Comparison of ENCODE assay signal across 24 mouse cellular contexts in the genomic region with DNA sequence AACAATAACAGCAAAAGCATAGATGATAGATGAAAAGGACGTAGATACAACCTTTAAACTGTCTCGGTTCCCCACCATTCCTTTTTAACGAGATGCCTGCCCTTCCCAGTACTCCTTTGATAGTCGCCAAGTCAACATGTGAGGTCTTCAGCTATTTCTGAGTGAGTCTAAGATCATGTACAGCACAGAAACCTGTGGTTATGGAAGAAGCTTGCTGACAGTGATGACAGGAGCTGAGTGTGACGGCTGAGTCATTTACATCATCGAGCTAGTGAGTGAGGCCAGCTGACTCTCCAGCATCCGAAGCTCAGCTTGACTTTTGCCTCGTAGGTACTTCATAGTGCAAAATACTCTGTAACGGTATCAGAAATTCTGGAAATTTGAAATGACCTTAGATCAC.
A peak's percentile ranks its signal among the peaks of the same experiment; 100 is the strongest.
DNase-seq lines count a peak whose midpoint lies in the region; ATAC-seq and TF ChIP-seq lines count a peak whose summit lies in the region.
"Had no signal": no experiment of that assay in that cellular context is flagged by ENCODE, and none has a peak within 500 bp of the region (broad histone marks: within the 10 kb centered on the region; RNA-seq: fewer than 3 reads in every experiment).

No protein-coding gene starts in this region.

- no peaks in the 10 kb centered on the region for H3K9me3 ChIP-seq in heart, embryonic 11.5 days (replicated peaks; ENCODE audit: control insufficient read depth, low read length)
- no peaks in the 10 kb centered on the region for H3K9me3 ChIP-seq in heart, embryonic 15.5 days (replicated peaks)
- no peaks in the 10 kb centered on the region for H3K9me3 ChIP-seq in intestine, postnatal 0 days (ENCODE audit: control insufficient read depth)
- H3K9me3 ChIP-seq: forebrain, embryonic 10.5 days; limb, embryonic 10.5 days; midbrain, embryonic 15.5 days; neural tube, embryonic 13.5 days had no signal

- no peak for DNase-seq in heart, adult 8-10 months (ENCODE audit: low spot score)
- DNase-seq in adrenal gland, postnatal 25 days: peak; percentile 16
- DNase-seq in left cerebral cortex, postnatal 10 days (ENCODE audit: extremely low spot score in 1 of 2, low spot score in 2 of 2): no peak
- no peak for DNase-seq in layer of hippocampus, adult 11-12 months (ENCODE audit: low spot score)
- DNase-seq: cerebellum, adult 9-10 months; gastrocnemius, postnatal 14 days; kidney, adult 2 months; liver; liver, postnatal 0 days; retina, postnatal 1 day had no signal

- 35% methylated on average over 9 of the region's 9 CpGs for WGBS in heart, embryonic 11.5 days (ENCODE audit: insufficient replicate concordance)
- WGBS in heart, embryonic 15.5 days: 20% methylated on average over 9 of the region's 9 CpGs
- WGBS in intestine, postnatal 0 days: 78% methylated on average over 9 of the region's 9 CpGs

- no peak overlapping the region for H3K4me2 ChIP-seq in heart, embryonic 11.5 days
- no peak overlapping the region for H3K4me2 ChIP-seq in heart, embryonic 15.5 days
- H3K4me2 ChIP-seq in intestine, postnatal 0 days (replicated peaks; ENCODE audit: low read depth): no peak overlapping the region
- H3K4me2 ChIP-seq: hindbrain, embryonic 13.5 days; midbrain, embryonic 15.5 days; neural tube, embryonic 13.5 days had no signal

- no peaks in the 10 kb centered on the region for H3K27me3 ChIP-seq in heart, embryonic 11.5 days (ENCODE audit: control insufficient read depth, insufficient read depth, low read length)
- H3K27me3 ChIP-seq in heart, embryonic 15.5 days: no peaks in the 10 kb centered on the region
- no peaks in the 10 kb centered on the region for H3K27me3 ChIP-seq in intestine, postnatal 0 days (replicated peaks; ENCODE audit: control insufficient read depth, insufficient read depth, low read length)
- H3K27me3 ChIP-seq: hindbrain, embryonic 13.5 days; midbrain, embryonic 15.5 days; neural tube, embryonic 13.5 days had no signal

- H3K36me3 ChIP-seq in heart, embryonic 11.5 days (ENCODE audit: control insufficient read depth, insufficient read depth, low read length): no peaks in the 10 kb centered on the region
- no peaks in the 10 kb centered on the region for H3K36me3 ChIP-seq in heart, embryonic 15.5 days
- no peaks in the 10 kb centered on the region for H3K36me3 ChIP-seq in intestine, postnatal 0 days (ENCODE audit: control insufficient read depth, insufficient read depth)
- H3K36me3 ChIP-seq: forebrain, embryonic 10.5 days; hindbrain, embryonic 13.5 days; limb, embryonic 10.5 days; midbrain, embryonic 15.5 days; neural tube, embryonic 13.5 days had no signal

- TF ChIP-seq CTCF in intestine, postnatal 0 days (IDR thresholded peaks at IDR 0.05; ENCODE audit: low read depth): no peak

- peak; percentile 63 for ATAC-seq in heart, embryonic 11.5 days (replicated peaks; ENCODE audit: insufficient number of reproducible peaks, low FRiP score, low TSS enrichment)
- ATAC-seq in heart, embryonic 15.5 days (replicated peaks; ENCODE audit: insufficient number of reproducible peaks, insufficient read depth, low FRiP score, low read depth): 0 out of 2 replicates have a peak, but pooled peaks have one; percentile 39
- no peak for ATAC-seq in intestine, postnatal 0 days
- ATAC-seq: forebrain, embryonic 16.5 days; inflammation-experienced regulatory T-cells, adult 6 months; liver, postnatal 0 days; lung, postnatal 0 days; midbrain, embryonic 15.5 days had no signal

- H3K9ac ChIP-seq in heart, embryonic 11.5 days (ENCODE audit: low read depth, low read length): no peak overlapping the region
- H3K9ac ChIP-seq in heart, embryonic 15.5 days: no peak overlapping the region
- no peak overlapping the region for H3K9ac ChIP-seq in intestine, postnatal 0 days (ENCODE audit: low read depth, low read length)
- H3K9ac ChIP-seq: hindbrain, embryonic 13.5 days; liver, postnatal 0 days; midbrain, embryonic 15.5 days; neural tube, embryonic 13.5 days had no signal

- no peak overlapping the region for H3K4me3 ChIP-seq in heart, embryonic 11.5 days (ENCODE audit: low read depth, low read length)
- H3K4me3 ChIP-seq in heart, embryonic 15.5 days: no peak overlapping the region
- no peak overlapping the region for H3K4me3 ChIP-seq in intestine, postnatal 0 days (ENCODE audit: low read depth, low read length)
- H3K4me3 ChIP-seq: forebrain, embryonic 10.5 days; heart, adult 2 months; hindbrain, embryonic 13.5 days; limb, embryonic 10.5 days; midbrain, embryonic 15.5 days; neural tube, embryonic 13.5 days had no signal

- intact Hi-C loops in left cerebral cortex, postnatal 10 days (cut with DNase I): no loop called here

- peak overlapping the region; percentile 47; the same call in 1 of the 2 replicates for H3K27ac ChIP-seq in heart, embryonic 11.5 days (ENCODE audit: low read depth, low read length)
- peak overlapping the region; percentile 22; the same call in 1 of the 2 replicates for H3K27ac ChIP-seq in heart, embryonic 15.5 days
- no peak overlapping the region for H3K27ac ChIP-seq in intestine, postnatal 0 days (ENCODE audit: low read depth, low read length)
- H3K27ac ChIP-seq: forebrain, embryonic 10.5 days; heart, adult 2 months; hindbrain, embryonic 13.5 days; kidney, postnatal 0 days; limb, embryonic 10.5 days; macrophage; midbrain, embryonic 15.5 days; neural tube, embryonic 13.5 days had no signal

- H3K4me1 ChIP-seq in heart, embryonic 11.5 days (ENCODE audit: control insufficient read depth, insufficient read depth, low read length): peaks cover 4% of the 10 kb centered on the region; the same call in 1 of the 2 replicates
- peaks cover 16% of the 10 kb centered on the region for H3K4me1 ChIP-seq in heart, embryonic 15.5 days (replicated peaks)
- H3K4me1 ChIP-seq in intestine, postnatal 0 days (replicated peaks; ENCODE audit: control insufficient read depth, insufficient read depth, low read length): no peaks in the 10 kb centered on the region
- H3K4me1 ChIP-seq: midbrain, embryonic 15.5 days had no signal
